Comparison of ENCODE assay signal across 16 mouse cellular contexts in genomic region chr6:48060895-48061294, GRCm38 (mm10). TPM values are rescaled to one million over a fixed set of nuclear protein-coding genes. Genes with fewer than 3 reads are reported as not detected.
A peak's percentile ranks its signal among the peaks of the same experiment; 100 is the strongest.
DNase-seq lines count a peak whose midpoint lies in the region; ATAC-seq and TF ChIP-seq lines count a peak whose summit lies in the region.
"Had no signal": no experiment of that assay in that cellular context is flagged by ENCODE, and none has a peak within 500 bp of the region (broad histone marks: within the 10 kb centered on the region; RNA-seq: fewer than 3 reads in every experiment).

No protein-coding gene starts in this region.

- no peaks in the 10 kb centered on the region for H3K4me1 ChIP-seq in hindbrain, postnatal 0 days (ENCODE audit: insufficient read depth, low read length)
- H3K4me1 ChIP-seq in hindbrain, embryonic 10.5 days (replicated peaks), result 0 out of 2 replicates have a peak, but pooled peaks cover 2% of the 10 kb centered on the region
- H3K4me1 ChIP-seq in liver, embryonic 13.5 days (replicated peaks), result peaks cover 20% of the 10 kb centered on the region
- H3K4me1 ChIP-seq: embryonic facial prominence, embryonic 12.5 days; heart, embryonic 15.5 days had no signal

- H3K27me3 ChIP-seq in hindbrain, postnatal 0 days (ENCODE audit: insufficient read depth, low read length), result no peaks in the 10 kb centered on the region
- no peaks in the 10 kb centered on the region for H3K27me3 ChIP-seq in hindbrain, embryonic 10.5 days (ENCODE audit: insufficient read depth, poor library complexity, severe bottlenecking)
- H3K27me3 ChIP-seq in liver, embryonic 13.5 days, result no peaks in the 10 kb centered on the region
- H3K27me3 ChIP-seq: embryonic facial prominence, embryonic 12.5 days; heart, embryonic 15.5 days; Patski had no signal

- no peak for ATAC-seq in hindbrain, postnatal 0 days
- peak; percentile 50 for ATAC-seq in liver, embryonic 13.5 days (ENCODE audit: low read depth)
- no peak for ATAC-seq in CD4-positive, CD25-positive, alpha-beta regulatory T cell, adult 4 months
- ATAC-seq: activated CD4-positive, CD25-positive, alpha-beta regulatory T cell, adult 4 months; forebrain, embryonic 16.5 days; intestine, embryonic 16.5 days; Patski had no signal

- peak overlapping the region; percentile 27; the same call in 1 of the 2 replicates for H3K27ac ChIP-seq in hindbrain, postnatal 0 days
- no peak overlapping the region for H3K27ac ChIP-seq in hindbrain, embryonic 10.5 days
- H3K27ac ChIP-seq in liver, embryonic 13.5 days, result no peak overlapping the region
- H3K27ac ChIP-seq: embryonic facial prominence, embryonic 12.5 days; heart, embryonic 15.5 days; hindbrain, embryonic 14.5 days had no signal

- WGBS in hindbrain, postnatal 0 days, result 93% methylated on average over 1 of the region's 1 CpGs
- 96% methylated on average over 1 of the region's 1 CpGs for WGBS in hindbrain, embryonic 10.5 days
- WGBS in liver, embryonic 13.5 days (ENCODE audit: insufficient replicate concordance), result 24% methylated on average over 1 of the region's 1 CpGs

- H3K9me3 ChIP-seq in hindbrain, postnatal 0 days (ENCODE audit: low read length), result no peaks in the 10 kb centered on the region
- H3K9me3 ChIP-seq in hindbrain, embryonic 10.5 days, result no peaks in the 10 kb centered on the region
- no peaks in the 10 kb centered on the region for H3K9me3 ChIP-seq in liver, embryonic 13.5 days (replicated peaks)
- H3K9me3 ChIP-seq: embryonic facial prominence, embryonic 12.5 days; heart, embryonic 15.5 days had no signal

- no peak overlapping the region for H3K9ac ChIP-seq in hindbrain, postnatal 0 days (replicated peaks; ENCODE audit: low read length)
- no peak overlapping the region for H3K9ac ChIP-seq in liver, embryonic 13.5 days
- H3K9ac ChIP-seq: embryonic facial prominence, embryonic 12.5 days; heart, embryonic 15.5 days; hindbrain, embryonic 14.5 days had no signal

- H3K36me3 ChIP-seq in hindbrain, postnatal 0 days (ENCODE audit: insufficient read depth, low read length), result peaks cover 32% of the 10 kb centered on the region
- H3K36me3 ChIP-seq in hindbrain, embryonic 10.5 days, result peaks cover 52% of the 10 kb centered on the region
- H3K36me3 ChIP-seq in liver, embryonic 13.5 days, result peaks cover 33% of the 10 kb centered on the region

- DNase-seq in hindbrain, postnatal 0 days (ENCODE audit: low spot score), result no peak
- no peak for DNase-seq in hindbrain, embryonic 10.5 days (ENCODE audit: low spot score)
- peak; percentile 55 for DNase-seq in c-Kit-positive CD71-positive TER-119-positive erythroid progenitor cells, embryonic 14.5 days (ENCODE audit: low spot score)
- DNase-seq in liver, embryonic 13.5 days, result peak; percentile 34
- DNase-seq in thymus, postnatal 25 days, result no peak
- DNase-seq: adrenal gland, postnatal 14 days; gastrocnemius, postnatal 14 days; heart, postnatal 14 days had no signal

- TF ChIP-seq CTCF in hindbrain, postnatal 0 days (IDR thresholded peaks at IDR 0.05; ENCODE audit: low read depth), result no peak

- H3K4me2 ChIP-seq in hindbrain, postnatal 0 days (ENCODE audit: low read depth, low read length), result no peak overlapping the region
- no peak overlapping the region for H3K4me2 ChIP-seq in liver, embryonic 13.5 days
- H3K4me2 ChIP-seq: embryonic facial prominence, embryonic 12.5 days; heart, embryonic 15.5 days; hindbrain, embryonic 14.5 days had no signal

- H3K4me3 ChIP-seq in hindbrain, postnatal 0 days (ENCODE audit: low read length), result no peak overlapping the region
- H3K4me3 ChIP-seq in hindbrain, embryonic 10.5 days, result no peak overlapping the region
- no peak overlapping the region for H3K4me3 ChIP-seq in liver, embryonic 13.5 days (replicated peaks)
- H3K4me3 ChIP-seq: embryonic facial prominence, embryonic 12.5 days; heart, embryonic 15.5 days had no signal

RNA-seq across cellular contexts. Expression of gene Zfp777, which starts 12.2 kb away (rescaled TPM):
- 33.6 and 47.7 TPM in 2 replicates for total RNA-seq in hindbrain, postnatal 0 days (2014; rRNA removed)
- polyA plus RNA-seq in hindbrain, postnatal 0 days (2015; fragmentation: Nextera tagmentation; extraction: Ambion mirVana), result 15.4 and 16.2 TPM in 2 replicates
- 13.0 and 13.5 TPM in 2 replicates for polyA plus RNA-seq in hindbrain, embryonic 10.5 days (2016; fragmentation: Nextera tagmentation; extraction: Ambion mirVana)
- 2.8 and 3.1 TPM in 2 replicates for polyA plus RNA-seq in liver, embryonic 13.5 days (2015; fragmentation: Nextera tagmentation; extraction: Ambion mirVana)
- polyA plus RNA-seq in CD4-positive, CD25-positive, alpha-beta regulatory T cell, adult 4 months (2017; shearing (Covaris generic)), result 1 to 10 TPM; 3.1 to 5.3 TPM

RNA-seq across cellular contexts. Expression of gene Zfp746, which starts 25.5 kb away (rescaled TPM):
- total RNA-seq in hindbrain, postnatal 0 days (2014; rRNA removed), result 34.3 and 35.9 TPM in 2 replicates
- 15.3 and 16.4 TPM in 2 replicates for polyA plus RNA-seq in hindbrain, postnatal 0 days (2015; fragmentation: Nextera tagmentation; extraction: Ambion mirVana)
- 20.9 and 24.5 TPM in 2 replicates for polyA plus RNA-seq in hindbrain, embryonic 10.5 days (2016; fragmentation: Nextera tagmentation; extraction: Ambion mirVana)
- 3.9 and 5.0 TPM in 2 replicates for polyA plus RNA-seq in liver, embryonic 13.5 days (2015; fragmentation: Nextera tagmentation; extraction: Ambion mirVana)
- polyA plus RNA-seq in CD4-positive, CD25-positive, alpha-beta regulatory T cell, adult 4 months (2017; shearing (Covaris generic)), result 10 to 100 TPM in 1 of 2 experiments, 1 to 10 TPM in 1; 5.0 to 10.1 TPM

Comparison
In these comparisons a context has a peak if more than half of its experiments do, and no peak if none do; other contexts are left out.
1. DNase-seq: peak in c-Kit-positive CD71-positive TER-119-positive erythroid progenitor cells, embryonic 14.5 days (single experiment) and liver, embryonic 13.5 days (single experiment); none in hindbrain, postnatal 0 days (single experiment), hindbrain, embryonic 10.5 days (single experiment) and thymus, postnatal 25 days (single experiment).